Mouse (Mus musculus) liver, embryonic 14.5 days (tissue): ENCODE data around the gene Dis3l. TPM values are rescaled to one million over a fixed set of nuclear protein-coding genes. Genes with fewer than 3 reads are reported as not detected.
A peak's percentile ranks its signal among the peaks of the same experiment; 100 is the strongest.

ENCODE experiments used
- ATAC-seq: fragments of 200-750 bp; cut with Nextera tagmentation; 2 replicates; pipeline ENCODE4 v1.8.0; 2017; ENCODE audit warnings: moderate number of reproducible peaks, mild to moderate bottlenecking, moderate library complexity; ENCODE audit not compliant: insufficient read depth
- DNase-seq, 3 experiments: peaks; one replicate each; pipeline ENCODE4 v3.0.0-alpha.2; 2012 to 2013; ENCODE audit warnings: low read depth in 3 of 3, low spot score in 3 of 3
- H3K27ac ChIP-seq: fragments of 300-500 bp; sonication (generic); 2 replicates; pipeline ENCODE4 v1.5.1; 2014; ENCODE audit warnings: moderate library complexity, mild to moderate bottlenecking, control low read depth, inconsistent platforms
- H3K27me3 ChIP-seq: fragments of 300-500 bp; sonication (generic); 2 replicates; pipeline ENCODE4 v1.6.1; 2014; ENCODE audit warnings: mild to moderate bottlenecking, low read length, moderate library complexity; ENCODE audit not compliant: control insufficient read depth, insufficient read depth
- H3K36me3 ChIP-seq: fragments of 300-500 bp; sonication (generic); replicated peaks from 2 replicates; pipeline ENCODE4 v1.6.1; 2014; ENCODE audit warnings: low read depth; ENCODE audit not compliant: control insufficient read depth, insufficient read depth
- H3K4me1 ChIP-seq, 2 experiments: fragments of 200-500 bp in 1 of 2; fragments of 300-500 bp in 1 of 2; sonication (generic) in 1 of 2; replicated peaks; 2 replicates each; pipeline ENCODE4 v1.6.1; 2012 to 2014; ENCODE audit warnings: antibody characterized with exemption in 1 of 2, inconsistent platforms in 1 of 2, low read length in 1 of 2; ENCODE audit not compliant: control insufficient read depth in 2 of 2, insufficient read depth in 2 of 2
- H3K4me2 ChIP-seq: fragments of 300-500 bp; sonication (generic); 2 replicates; pipeline ENCODE4 v1.6.1; 2014; ENCODE audit warnings: low read depth, mild to moderate bottlenecking, control low read depth, moderate library complexity
- H3K4me3 ChIP-seq, 2 experiments: fragments of 200-500 bp in 1 of 2; fragments of 300-500 bp in 1 of 2; sonication (generic) in 1 of 2; 2 replicates each; pipeline ENCODE4 v1.5.1; 2012 to 2014; ENCODE audit warnings: low read depth in 2 of 2, low read length in 2 of 2, mild to moderate bottlenecking in 2 of 2, control low read depth in 1 of 2, inconsistent platforms in 1 of 2, moderate library complexity in 1 of 2; ENCODE audit not compliant: insufficient read depth in 1 of 2
- H3K9ac ChIP-seq: fragments of 300-500 bp; sonication (generic); replicated peaks from 2 replicates; pipeline ENCODE4 v1.6.1; 2014; ENCODE audit warnings: mild to moderate bottlenecking, control low read depth, moderate library complexity
- H3K9me3 ChIP-seq: fragments of 300-500 bp; sonication (generic); 2 replicates; pipeline ENCODE4 v1.6.1; 2016; ENCODE audit warnings: low read length, mixed read lengths; ENCODE audit not compliant: control insufficient read depth
- CTCF ChIP-seq: IDR thresholded peaks from 2 replicates; pipeline ENCODE4 v1.5.1; 2016; ENCODE audit warnings: antibody characterized with exemption, low read depth, control low read depth
- EP300 ChIP-seq: IDR thresholded peaks from 2 replicates; pipeline ENCODE4 v1.6.1; 2016; ENCODE audit warnings: antibody characterized with exemption, low read depth
- WGBS: fragments of 180-500 bp; shearing (Covaris S2); extraction: QIAGEN DNeasy Blood & Tissue Kit; methylation state at CpG from one replicate; pipeline ENCODE4 v1.1.7; 2014; ENCODE audit not compliant: insufficient replicate concordance; 5-methylcytosine and 5-hydroxymethylcytosine counted together
- polyA plus RNA-seq, 2 experiments: library from polyadenylated mRNA; depleted of rRNA in 1 of 2; stranded (reverse) in 1 of 2; unstranded in 1 of 2; fragments of >200 nt; fragmentation: Nextera tagmentation in 1 of 2; extraction: Ambion mirVana in 1 of 2; gene quantifications; 2 replicates each; pipeline versions ENCODE4 v1.2.1 to v1.2.3; 2012 to 2014

Dis3l gene
- polyA plus RNA-seq, 2 experiments, result 4.9 to 8.0 TPM

DNA sequence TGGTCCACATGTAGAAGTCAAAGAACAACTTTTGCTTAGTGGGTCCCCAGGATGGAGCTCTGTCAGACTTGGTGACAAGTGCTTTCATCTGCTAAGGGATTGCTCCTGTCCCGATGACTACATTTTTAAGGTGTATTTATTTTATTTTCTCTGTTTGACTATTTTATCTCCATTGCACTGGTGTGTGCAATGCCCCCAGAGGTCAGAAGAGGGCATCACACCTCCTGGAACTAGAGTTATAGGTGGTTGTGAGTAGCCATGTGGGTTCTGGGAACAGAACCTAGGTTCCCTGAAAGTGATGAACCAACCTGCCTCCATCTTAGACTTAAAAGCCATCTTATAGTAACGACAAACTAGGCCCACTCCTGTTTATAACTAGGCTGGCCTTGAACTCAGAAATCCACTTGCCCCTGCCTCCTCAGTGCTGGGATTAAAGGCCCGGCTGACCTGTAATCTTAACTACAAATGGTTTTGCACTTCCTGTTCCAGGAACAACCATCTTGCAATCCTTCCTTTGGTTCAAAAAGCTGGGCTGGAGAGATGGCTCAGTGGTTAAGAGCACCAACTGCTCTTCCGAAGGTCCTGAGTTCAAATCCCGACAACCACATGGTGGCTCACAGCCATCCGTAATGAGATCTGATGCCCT lies 62.3 kb downstream of the Dis3l start:
- H3K27ac ChIP-seq, result no peak overlapping the region
- ATAC-seq (no peak), DNase-seq (no peak)
- H3K36me3 ChIP-seq, result no peaks in the 10 kb centered on the region
- H3K27me3 ChIP-seq, result no peaks in the 10 kb centered on the region
- H3K4me3 ChIP-seq, result no peak overlapping the region
- peak; percentile 35; the same call in 1 of the 2 replicates for TF ChIP-seq CTCF
- no peak for TF ChIP-seq EP300
- H3K9me3 ChIP-seq, result no peaks in the 10 kb centered on the region
- H3K9ac ChIP-seq, result no peak overlapping the region
- WGBS, result 87% methylated on average over 6 of the region's 6 CpGs
- peaks cover 4 to 7% of the 10 kb centered on the region in 2 experiments; a peak in 3 of 4 replicates for H3K4me1 ChIP-seq
- no peak overlapping the region for H3K4me2 ChIP-seq

DNA sequence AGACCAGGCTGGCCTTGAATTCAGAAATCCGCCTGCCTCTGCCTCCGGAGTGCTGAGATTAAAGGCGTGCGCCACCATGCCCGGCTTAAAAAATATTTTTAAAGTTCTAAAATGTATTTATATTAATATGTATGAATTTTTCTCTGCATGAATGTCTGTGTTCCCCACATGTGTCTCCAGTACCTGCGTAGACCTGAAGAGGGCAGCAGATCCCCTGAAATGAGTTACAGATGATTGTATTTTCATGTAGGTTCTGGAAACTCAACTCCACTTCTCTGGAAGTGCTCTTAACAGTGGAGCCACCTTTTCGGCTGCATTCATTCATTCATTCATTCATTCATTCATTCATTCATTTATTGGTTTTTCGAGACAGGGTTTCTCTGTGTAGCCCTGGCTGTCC lies 63.4 kb downstream of the Dis3l start:
- ATAC-seq (no peak), DNase-seq (peak; percentile 50 to 66 (median 55))
- Histone ChIP-seq H3K27ac (no peak overlapping the region), H3K4me1 (peaks cover 2 to 3% of the 10 kb centered on the region in 2 experiments; a peak in 3 of 4 replicates), H3K4me3 (no peak overlapping the region), H3K9me3 (no peaks in the 10 kb centered on the region), H3K4me2 (no peak overlapping the region), H3K9ac (no peak overlapping the region), H3K27me3 (no peaks in the 10 kb centered on the region), H3K36me3 (no peaks in the 10 kb centered on the region)
- 31% methylated on average over 8 of the region's 8 CpGs for WGBS
- TF ChIP-seq EP300 (no peak), CTCF (peak; percentile 82)

DNA sequence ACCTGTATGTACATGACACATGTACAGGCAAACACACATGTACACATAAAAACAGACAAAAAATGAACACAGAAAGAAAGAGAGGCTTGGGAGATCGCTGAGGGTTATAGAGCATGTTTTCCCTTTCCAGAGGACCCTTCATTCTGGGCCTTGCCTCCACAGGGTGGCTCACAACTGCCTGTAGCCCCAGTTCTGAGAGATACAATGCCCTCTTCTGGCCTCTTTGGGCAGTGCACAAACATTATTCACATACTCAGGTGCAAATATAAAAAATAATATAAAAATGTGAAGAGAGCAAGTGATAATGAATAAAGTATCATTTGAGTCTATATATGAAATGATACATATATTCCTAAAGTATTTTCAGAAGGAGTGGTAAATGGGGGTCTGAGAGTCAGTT lies 66.2 kb downstream of the Dis3l start:
- DNase-seq (no peak), ATAC-seq (no peak)
- no peaks in the 10 kb centered on the region for H3K9me3 ChIP-seq
- H3K4me1 ChIP-seq, result no peaks in the 10 kb centered on the region
- no peaks in the 10 kb centered on the region for H3K27me3 ChIP-seq
- 57% methylated on average over 1 of the region's 1 CpGs for WGBS
- H3K4me2 ChIP-seq, result no peak overlapping the region
- H3K27ac ChIP-seq, result no peak overlapping the region
- no peaks in the 10 kb centered on the region for H3K36me3 ChIP-seq
- TF ChIP-seq CTCF, result peak; percentile 54
- no peak for TF ChIP-seq EP300
- no peak overlapping the region for H3K4me3 ChIP-seq
- no peak overlapping the region for H3K9ac ChIP-seq

DNA sequence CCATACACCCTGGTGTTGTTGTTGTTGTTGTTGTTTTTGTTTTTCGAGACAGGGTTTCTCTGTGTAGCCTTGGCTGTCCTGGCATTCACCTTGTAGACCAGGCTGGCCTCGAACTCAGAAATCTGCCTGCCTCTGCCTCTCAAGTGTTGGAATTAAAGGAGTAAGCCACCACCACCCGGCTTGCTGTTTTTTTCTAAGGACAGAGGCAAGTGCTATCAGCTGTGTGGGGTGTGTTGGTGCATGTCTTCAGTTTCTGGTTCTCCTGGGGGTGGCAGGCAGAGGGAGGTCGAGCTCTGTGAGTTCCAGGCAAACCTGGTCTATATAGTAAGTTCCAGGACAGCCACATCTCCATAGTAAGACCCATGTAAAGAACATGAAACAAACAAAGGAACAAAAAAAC lies 66.8 kb downstream of the Dis3l start:
- WGBS, result 61% methylated on average over 4 of the region's 4 CpGs

DNA sequence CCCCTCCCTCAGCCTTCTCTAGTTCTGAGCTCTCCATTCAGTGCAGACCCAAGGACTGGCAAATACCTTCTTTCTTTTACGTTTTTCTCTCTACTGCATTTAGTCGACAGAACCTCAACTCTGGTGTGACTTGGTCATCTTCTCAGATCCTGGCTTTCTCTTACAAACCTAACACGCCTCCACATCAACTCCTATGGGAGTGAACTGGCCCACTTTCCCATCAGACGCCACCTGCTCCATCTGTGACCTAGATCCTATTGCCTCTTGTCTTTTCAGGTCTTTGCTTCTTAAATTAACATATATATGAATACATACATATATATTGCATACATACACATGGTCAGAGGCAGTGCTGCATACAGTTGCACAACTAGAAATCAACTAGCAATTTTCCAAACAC lies 67.3 kb downstream of the Dis3l start:
- no peak for TF ChIP-seq EP300
- no peak for TF ChIP-seq CTCF
- no peaks in the 10 kb centered on the region for H3K9me3 ChIP-seq
- WGBS, result 52% methylated on average over 4 of the region's 4 CpGs

More for the DNA sequence above, 66.8 kb downstream of the Dis3l start:
- Histone ChIP-seq H3K4me3 (no peak overlapping the region), H3K4me2 (no peak overlapping the region), H3K9me3 (no peaks in the 10 kb centered on the region), H3K36me3 (no peaks in the 10 kb centered on the region), H3K27me3 (no peaks in the 10 kb centered on the region), H3K9ac (no peak overlapping the region), H3K27ac (no peak overlapping the region), H3K4me1 (no peaks in the 10 kb centered on the region)
- DNase-seq, result no peak
- ATAC-seq, result no peak
- no peak for TF ChIP-seq CTCF

More for the DNA sequence above, 67.3 kb downstream of the Dis3l start:
- H3K9ac ChIP-seq, result no peak overlapping the region
- H3K4me3 ChIP-seq, result no peak overlapping the region
- DNase-seq, result no peak
- no peak for ATAC-seq
- no peak overlapping the region for H3K27ac ChIP-seq
- no peak overlapping the region for H3K4me2 ChIP-seq
- no peaks in the 10 kb centered on the region for H3K4me1 ChIP-seq
- H3K36me3 ChIP-seq, result no peaks in the 10 kb centered on the region
- no peaks in the 10 kb centered on the region for H3K27me3 ChIP-seq
